Mouse (Mus musculus): ENCODE measurements at regions not wholly inside any gene's neighbourhood (a gene's known extent, or its start where the extent isn't known, plus 50 kb on each side); places are given as distances from the start of the nearest gene placed in this dataset.

DNA sequence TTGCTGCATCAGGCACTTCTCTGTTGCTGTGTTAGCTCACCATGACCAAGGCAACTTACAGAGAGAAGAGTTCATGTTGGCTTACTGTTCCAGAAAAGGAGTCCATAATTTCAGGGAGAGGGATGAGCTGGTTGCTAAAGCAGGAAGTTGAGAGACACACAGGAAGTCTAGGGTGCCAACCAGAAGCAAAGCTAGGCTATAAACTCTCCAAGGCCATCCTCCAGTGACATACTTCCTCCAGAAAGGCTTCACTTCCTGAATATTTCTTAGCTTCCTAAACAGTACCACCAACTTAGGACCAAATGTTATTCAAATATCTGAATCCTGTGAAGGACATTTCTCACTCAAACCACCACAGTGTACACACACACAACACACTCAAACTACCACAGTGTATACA, 2010.6 kb downstream of the A830018L16Rik start:
- no peak for DNase-seq

DNA sequence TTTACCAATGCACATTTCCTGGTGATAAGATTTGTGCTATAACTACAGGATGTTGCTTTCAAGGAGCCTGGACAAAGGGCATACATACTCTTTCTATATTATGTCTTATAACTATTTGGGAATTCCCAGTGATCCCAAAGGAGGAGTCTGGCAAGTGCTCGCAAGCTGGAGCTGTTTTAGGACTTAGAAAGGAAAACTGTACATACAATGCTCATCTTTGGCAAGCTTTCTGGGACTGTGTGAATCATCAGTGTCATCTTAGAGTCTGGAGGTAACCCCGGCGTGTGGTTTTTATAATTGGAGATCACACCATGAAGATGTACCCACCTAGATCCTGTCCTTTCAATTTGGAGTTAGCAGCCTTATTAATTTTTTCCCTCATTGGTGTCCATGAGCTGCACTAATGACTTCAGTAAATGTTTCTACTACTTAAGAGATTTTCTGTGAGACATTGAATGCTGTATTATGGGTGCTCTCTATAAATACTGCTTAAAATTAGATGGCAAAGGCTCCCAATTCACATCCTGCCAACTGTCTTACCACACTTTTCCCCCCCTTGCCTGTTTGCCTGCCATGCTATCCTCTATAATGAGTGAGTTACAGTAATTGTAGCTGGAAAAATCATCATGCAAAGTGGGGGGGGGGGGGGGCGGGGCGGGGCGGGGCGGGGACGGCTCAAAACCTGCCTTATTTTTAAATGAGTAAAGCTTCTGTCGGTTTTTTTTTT, 2011.9 kb downstream of the A830018L16Rik start:
- DNase-seq, result no peak

DNA sequence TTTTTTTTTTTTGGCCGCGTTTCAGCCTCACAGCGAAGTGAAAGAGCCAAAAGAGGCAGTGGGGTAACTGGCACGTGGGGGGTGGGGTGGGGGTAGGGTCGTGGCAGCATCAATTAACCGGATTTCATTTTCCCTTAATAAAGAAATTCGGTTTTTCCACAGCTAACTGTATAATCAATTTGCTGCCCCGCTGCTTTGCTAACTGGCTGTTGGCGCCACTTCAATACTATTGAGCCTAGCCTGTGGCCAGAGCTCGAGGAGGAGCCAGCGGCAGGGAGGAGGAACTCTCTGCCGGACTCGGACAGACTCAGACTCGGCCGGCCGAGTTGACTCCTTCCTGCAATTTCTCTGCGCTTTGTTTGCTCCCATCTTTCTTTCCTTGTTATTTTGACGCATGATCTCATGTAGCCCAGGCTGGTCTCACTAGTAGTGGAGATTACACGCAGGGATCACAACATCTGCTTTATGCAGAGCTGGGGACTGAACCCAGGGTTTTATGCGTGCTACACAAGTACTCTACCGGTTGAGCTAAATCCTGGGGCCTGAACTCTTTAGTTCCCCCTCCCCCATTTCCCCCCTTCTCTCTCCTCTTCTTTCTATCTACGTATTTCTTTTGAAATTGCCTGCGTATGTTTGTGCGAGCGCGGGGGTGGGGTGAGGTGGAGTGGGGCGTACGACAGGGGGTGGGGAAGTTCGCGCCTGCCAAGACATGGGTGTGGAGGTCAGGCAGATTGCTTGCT, 2012.6 kb downstream of the A830018L16Rik start:
- peak; percentile 65 for DNase-seq

DNA sequence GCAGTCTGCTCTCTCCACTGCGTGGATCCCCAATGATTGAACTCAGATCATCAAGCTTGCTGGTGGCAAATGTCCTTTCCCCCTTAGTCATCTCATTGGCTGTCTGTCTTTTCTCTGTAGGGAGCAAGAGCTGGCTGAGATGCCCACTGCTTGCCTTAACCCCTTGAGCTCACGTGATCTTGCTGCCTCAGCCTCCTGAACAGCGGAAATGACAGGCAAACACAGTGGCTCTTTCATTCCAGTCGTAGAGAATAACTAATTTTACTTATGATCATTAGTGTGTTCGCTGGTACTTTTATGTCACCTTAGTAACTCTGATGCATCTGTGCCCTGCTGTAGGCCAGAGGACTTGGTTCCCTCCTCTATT, 2013.1 kb downstream of the A830018L16Rik start:
- DNase-seq, result no peak

DNA sequence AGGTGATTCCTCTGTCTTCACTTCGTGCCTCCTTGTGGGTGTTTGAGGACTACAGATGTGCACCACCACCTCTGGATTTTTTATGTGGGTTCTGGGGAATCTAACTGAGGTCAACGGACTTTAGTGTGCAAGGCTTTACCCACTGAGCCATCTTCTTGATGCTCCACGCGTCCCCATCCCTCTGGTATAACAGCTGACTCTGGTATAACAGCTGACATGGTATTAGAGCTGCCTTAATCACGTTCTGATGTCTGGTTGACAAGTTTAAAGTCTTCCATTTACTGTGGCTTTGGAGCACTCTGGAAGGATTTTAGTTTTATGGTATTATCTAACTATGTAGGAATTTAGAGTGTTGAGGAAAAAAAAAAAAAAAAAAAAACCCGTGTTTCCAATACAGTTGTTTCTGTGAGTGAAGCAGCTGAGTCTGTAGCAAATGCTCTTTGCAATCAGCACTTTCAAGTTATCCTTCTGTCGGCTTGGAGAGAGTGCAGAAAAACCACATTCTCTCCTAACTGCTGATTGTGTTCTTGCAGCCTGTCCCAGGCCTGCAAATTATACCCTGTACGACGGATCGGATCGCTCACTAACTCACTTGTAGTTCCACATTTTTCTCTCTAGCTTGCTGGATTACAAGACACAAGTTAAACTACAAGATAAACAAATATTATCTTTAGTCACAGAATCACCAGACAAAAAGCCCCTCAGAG, 2013.7 kb downstream of the A830018L16Rik start:
- DNase-seq, result no peak

DNA sequence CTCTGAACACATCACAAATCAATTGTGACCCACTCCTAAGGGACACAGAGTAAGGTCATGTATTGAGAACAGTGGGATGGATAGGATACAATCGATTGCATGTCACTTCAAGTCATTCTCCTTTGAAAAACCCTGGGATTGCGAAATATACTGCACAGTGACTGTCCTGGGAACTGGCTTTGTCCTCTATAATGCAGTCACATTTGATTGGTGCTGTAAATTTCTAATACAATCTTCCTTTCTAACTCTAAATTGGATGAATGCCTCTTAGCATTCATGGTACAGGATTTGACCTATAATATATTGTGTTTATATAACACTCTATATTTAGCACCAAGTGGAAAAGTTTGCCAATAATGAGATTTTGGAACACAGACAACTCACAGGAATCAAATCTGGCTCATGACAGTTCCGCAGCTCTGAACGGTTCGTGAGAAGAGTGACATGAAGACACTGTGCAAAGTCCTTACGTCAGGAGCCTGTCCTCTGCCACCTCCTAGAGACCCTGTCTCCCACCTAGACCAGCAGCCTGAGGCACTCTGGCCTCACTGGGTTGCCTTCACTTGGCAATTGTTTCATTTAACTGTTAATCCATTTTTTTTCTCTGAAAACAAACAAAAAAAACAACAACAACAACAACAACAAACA, 2024.0 kb downstream of the A830018L16Rik start:
- no peak for DNase-seq

DNA sequence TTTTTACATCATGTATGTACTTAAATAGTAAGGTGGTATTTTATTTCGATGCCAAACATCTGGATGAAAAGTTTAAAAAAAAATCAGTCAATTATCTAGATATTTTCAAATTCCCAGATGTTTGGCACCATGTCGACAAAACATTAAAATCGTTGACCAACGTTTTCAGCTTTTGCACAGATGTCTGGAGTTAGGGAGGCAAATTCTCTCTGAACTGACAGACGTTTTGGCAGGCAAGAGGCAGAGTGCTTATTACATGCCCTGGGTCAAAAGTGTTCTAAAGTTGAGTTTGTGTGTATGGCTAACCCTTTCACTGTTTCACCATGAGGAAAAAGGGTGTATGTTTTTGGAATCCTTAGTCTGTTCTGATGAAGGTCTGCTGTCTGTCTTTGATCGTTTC, 2028.5 kb downstream of the A830018L16Rik start:
- no peak for DNase-seq

DNA sequence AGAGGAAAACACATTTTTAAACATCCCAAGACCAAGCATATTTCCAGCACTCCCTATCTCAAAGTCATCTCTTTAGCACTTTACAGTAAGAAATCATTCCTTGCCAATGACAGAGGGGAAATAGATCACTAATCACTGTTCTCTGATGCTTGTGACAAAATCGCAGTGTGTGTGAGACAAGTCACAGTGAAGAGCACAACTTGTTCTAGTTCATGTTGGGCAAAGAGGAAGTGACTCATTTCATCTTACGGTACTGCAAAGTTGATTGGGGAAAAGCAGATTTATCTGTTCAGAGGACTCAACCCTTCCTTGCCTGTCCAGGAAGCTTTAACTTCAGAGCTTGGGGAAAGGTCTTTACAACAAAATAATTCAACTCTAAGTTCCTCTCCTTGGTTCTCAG, 2040.6 kb downstream of the A830018L16Rik start:
- no peak for DNase-seq

DNA sequence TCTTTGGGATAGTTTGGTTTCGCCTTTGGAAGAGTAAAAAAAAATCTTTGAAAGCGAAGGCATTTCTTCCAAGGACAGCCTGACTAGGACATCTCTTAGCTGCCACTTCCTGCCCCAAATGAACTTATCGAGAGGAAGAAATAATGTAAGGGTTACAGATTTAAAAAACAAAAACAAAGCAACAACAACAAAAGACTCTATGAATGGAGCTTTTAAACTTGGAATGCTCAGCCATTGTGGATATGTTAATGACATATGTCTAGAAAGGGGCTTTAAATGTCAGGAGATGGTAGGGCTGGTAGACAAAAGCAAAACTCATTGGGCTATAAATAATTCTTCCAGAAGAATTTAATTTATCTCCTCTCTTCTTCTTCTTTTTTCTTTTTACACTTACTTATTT, 2041.7 kb downstream of the A830018L16Rik start:
- no peak for DNase-seq

DNA sequence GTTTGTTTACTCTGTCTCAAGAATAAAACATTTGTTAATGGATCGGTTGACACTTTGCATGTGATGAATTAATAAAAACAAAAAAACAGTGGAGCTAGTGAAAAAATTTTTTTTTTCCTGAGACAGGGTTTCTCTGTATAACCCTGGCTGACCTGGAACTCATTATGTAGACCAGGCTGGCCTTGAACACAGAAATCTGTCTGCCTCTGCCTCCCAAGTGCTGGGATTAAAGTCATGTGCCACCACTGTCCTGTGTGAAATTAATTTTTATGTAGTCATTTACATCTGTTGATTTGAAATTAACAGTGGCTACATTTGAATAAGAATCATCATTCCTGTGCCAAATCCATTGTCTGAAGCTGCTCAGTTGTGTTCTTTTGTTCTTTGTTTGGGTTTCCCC, 2050.4 kb downstream of the A830018L16Rik start:
- no peak for DNase-seq

DNA sequence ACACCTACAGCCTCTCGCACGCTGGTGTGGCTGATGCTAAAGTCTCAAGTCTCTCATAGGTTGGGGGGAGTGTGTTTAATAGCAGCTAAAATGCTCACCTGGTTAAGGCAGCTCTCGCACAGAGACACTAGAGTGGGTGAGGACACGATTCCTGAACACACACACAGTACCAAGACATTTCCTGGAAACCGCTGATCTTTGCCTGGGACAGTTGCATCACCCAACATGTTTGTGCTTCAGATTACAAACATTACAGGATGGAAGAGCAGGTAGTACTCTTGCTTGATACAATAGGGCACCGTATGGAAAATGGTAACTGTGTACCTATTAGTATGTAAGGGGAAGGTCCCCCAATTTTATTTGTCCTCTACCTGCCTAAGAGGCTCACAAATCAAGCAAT, 2053.3 kb downstream of the A830018L16Rik start:
- DNase-seq, result no peak

DNA sequence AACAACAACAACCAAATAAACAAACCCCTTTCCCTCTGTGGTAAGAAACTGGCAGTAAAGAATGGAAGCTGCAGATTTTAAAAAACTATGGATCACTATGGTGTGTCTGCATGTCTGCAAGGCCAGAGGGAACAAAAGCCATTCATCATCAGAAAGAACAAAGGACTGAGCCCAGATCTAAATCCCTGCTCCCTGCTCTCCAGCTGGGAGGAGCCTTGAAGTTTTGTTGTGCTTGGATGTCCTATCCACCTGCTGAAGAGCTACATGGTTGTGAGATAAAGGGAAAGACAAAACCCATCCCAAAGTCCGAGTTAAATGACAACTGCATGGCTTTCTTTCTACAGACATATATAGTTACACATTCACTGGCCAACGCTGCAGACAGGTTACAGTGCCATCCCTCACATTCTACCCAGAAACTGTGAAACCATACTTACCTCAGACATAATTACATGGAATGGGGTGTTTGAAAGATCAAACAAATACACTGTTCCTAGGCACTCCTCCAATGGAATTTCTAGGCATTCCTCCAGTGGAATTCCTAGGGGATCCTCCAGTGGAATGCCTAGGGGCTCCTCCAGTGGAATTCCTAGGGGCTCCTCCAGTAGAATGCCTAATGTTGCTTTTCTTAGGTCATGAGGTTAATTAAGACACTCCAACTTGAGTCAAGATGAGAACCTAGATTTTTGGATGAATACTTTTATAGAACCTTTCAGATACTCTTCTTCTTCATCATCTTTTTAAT, 2054.2 kb downstream of the A830018L16Rik start:
- no peak for DNase-seq

DNA sequence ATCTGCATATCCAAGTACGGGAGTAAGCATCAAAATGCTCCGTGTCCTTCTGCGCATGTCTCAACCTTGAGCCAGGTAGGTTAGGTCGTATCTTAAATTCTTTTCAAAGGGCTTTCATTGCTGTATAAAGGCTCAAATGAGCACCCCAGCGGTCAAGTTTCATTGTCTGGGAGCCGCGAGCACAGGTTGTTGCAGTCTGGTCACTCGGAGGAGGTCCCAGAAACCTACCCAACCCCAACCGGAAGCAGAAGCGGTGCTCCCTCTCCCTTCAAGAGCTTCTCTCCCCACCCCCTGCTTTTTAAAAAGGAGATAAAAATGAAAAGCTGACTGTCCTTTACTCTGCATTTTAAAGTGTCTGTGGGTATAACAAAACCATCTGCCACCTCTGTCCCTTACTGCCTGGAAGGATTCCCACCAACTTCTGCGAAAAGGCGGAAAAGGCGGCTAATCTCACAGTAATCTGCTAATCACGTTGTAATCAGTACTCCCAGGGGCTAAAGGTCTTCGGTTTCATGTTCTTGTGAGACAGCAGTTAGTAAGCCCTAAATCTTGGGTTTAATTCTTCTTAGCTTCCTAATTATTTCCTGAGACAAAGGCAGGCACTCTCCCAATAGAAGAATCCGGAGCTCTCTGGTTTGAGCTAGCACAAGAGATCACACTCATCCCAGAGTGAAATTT, 2081.0 kb downstream of the A830018L16Rik start:
- DNase-seq, result peak; percentile 24

DNA sequence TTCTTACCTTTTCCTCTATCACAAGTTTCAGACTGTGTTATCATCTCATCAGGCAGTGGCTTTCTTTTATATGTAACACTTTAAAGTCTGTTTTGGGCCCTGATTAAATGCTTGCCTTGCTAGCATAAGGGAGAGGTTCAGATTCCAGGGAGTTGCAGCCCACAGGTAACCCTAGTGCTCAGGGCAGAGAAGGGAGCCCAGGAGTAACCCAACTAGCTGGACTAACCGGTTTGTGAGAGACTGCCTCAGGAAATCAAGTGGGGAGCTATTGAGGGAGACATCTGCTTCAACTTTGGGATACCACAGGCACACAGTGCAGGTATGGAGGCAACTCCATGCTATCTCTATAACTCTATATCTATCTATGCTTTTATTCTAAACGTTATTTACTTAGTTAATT, 2082.5 kb downstream of the A830018L16Rik start:
- no peak for DNase-seq

DNA sequence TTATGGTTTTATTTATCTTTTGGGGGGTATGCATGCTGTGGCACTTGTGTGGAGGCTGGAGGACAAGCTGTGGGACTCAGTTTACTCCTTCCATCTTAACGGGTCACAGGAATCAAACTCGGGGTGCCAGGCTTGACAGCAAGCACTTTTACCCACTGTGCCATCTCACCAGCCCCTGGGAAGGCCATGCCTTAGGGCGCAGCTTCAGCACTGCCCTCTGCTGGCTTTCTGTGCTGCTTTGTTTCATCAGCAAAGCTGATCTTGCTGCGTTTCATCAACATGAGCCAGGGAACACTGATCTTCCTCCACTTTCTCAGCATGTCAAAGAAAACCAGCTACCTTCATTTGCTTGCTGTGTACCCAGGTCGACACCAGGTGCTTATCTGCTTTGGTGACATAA, 2086.6 kb downstream of the A830018L16Rik start:
- peak; percentile 54 for DNase-seq

DNA sequence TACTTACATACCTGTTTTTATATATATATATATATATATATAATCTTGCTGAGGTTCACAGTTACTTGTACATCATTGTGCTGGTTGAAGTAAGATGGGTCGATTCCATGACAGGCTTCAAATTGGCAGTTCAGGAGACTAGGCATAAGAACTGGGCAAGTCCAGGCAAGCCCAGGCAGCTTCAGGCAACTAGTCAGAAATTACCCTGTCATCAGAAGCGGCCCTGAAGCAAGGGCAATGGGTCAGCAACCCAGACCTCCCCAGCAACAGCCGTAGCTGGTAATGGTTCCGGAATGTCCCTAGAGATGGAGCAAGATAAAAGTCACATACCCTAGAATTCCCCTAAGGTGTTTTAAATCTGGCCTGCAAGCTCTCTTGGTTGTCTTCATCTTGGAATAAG, 2088.0 kb downstream of the A830018L16Rik start:
- DNase-seq, result no peak

DNA sequence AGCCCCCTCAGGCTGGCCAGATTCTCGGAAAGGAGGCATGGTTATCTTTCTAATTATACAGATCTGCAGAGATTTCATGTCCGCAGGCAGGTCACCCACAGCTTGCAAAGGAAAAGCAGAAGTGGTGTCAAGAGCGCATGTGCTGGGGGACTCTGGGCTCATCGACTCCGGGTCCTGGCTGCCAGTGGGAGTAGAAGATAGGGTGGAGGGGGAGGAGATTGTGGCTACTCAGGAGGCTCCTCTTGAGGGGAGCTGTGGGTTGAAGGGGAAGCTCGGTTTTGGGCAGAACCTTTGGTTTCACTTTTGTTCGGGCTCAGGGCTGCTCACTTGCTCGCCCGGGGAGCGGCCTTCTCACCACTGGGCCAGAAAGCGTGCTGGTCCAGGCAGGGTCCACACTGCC, 2099.9 kb downstream of the A830018L16Rik start:
- DNase-seq, result no peak

Data from kidney, adult 9 months (tissue).